Mouse (Mus musculus) cerebellum, adult 2 months (tissue): Measurements from ENCODE around the gene Defb42.

Experiments
- CTCF ChIP-seq: fragments of 200-500 bp; IDR thresholded peaks from 2 replicates; pipeline ENCODE4 v1.5.1; 2011; ENCODE audit warnings: low read depth, mild to moderate bottlenecking, control low read depth, low read length, moderate library complexity, borderline replicate concordance; ENCODE audit not compliant: insufficient read depth
- POLR2A ChIP-seq: fragments of 200-500 bp; IDR thresholded peaks from 2 replicates; pipeline ENCODE4 v1.6.1; 2011; ENCODE audit warnings: low read length, control low read depth, borderline replicate concordance; ENCODE audit not compliant: insufficient read depth

DNA sequence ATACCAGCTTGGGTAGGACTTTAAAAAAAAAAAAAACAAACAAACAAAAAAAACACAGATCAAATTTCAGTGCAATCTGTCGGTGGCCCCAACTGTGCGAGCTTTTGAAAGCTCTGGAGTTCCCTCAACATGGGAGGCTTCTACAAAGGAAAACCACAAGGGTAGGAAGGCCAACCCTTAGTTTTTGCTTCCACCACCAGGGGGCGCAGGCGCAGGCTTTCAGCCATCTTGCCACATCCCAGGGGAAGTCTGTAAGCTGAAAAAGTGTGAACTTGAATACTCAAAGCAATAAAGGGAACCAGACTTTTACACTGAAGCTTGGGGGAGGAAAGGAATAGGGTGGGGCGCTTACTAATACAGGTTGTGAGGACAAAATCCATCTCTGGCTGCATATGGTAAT, 4.0 kb downstream of the Defb42 start:
- no peak for TF ChIP-seq POLR2A
- peak; percentile 49; the same call in 1 of the 2 replicates for TF ChIP-seq CTCF
